Comparison of ENCODE assay signal across 18 mouse cellular contexts in the genomic region with DNA sequence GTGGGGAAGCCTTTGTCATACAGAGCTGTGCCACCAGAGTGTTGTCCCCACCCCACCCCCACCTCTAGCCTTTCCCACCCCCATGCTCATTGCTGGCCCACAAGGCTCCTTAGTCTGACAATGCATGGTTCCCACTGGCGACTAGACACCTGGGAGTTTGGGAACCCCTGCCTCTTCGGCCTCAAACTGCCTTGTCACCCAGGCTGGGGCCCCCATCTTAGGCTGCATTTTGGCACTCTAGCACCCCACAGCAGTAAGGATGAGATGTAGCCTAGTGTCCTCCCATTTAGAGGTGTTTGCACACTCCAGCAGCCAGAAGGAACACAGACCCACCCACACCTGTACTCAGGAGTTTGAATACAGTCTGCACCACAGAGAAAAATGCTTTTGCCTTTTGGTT. TPM values are rescaled to one million over a fixed set of nuclear protein-coding genes. Genes with fewer than 3 reads are reported as not detected.
"Had no signal": no experiment of that assay in that cellular context is flagged by ENCODE, and none has a peak within 500 bp of the region (broad histone marks: within the 10 kb centered on the region; RNA-seq: fewer than 3 reads in every experiment).

No protein-coding gene starts in this region.

- DNase-seq: lung, adult 2 months; lung, postnatal 14 days; lung, postnatal 36 days; right cerebral cortex, postnatal 14 days; thymus, adult 2 months; thymus, postnatal 36 days had no signal

- H3K27me3 ChIP-seq: lung, embryonic 15.5 days; megakaryocyte, embryonic 14.5 days; midbrain, embryonic 13.5 days; midbrain, embryonic 15.5 days; neural tube, embryonic 12.5 days; stomach, embryonic 15.5 days had no signal

- H3K9me3 ChIP-seq: lung, embryonic 15.5 days; megakaryocyte, embryonic 14.5 days; midbrain, embryonic 13.5 days; midbrain, embryonic 15.5 days; neural tube, embryonic 12.5 days; stomach, embryonic 15.5 days had no signal

- H3K9ac ChIP-seq: lung, embryonic 15.5 days; midbrain, embryonic 13.5 days; midbrain, embryonic 15.5 days; neural tube, embryonic 12.5 days; stomach, embryonic 15.5 days had no signal

- H3K27ac ChIP-seq: lung, embryonic 15.5 days; macrophage; midbrain, embryonic 13.5 days; midbrain, embryonic 15.5 days; neural tube, embryonic 12.5 days; stomach, embryonic 15.5 days; stomach, postnatal 0 days had no signal

- ATAC-seq: lung, postnatal 0 days; midbrain, embryonic 13.5 days; midbrain, embryonic 15.5 days had no signal

- H3K4me3 ChIP-seq: lung, embryonic 15.5 days; megakaryocyte, embryonic 14.5 days; midbrain, embryonic 13.5 days; midbrain, embryonic 15.5 days; neural tube, embryonic 12.5 days; stomach, embryonic 15.5 days had no signal

- H3K4me1 ChIP-seq: lung, embryonic 15.5 days; midbrain, embryonic 13.5 days; midbrain, embryonic 15.5 days; neural tube, embryonic 12.5 days; stomach, embryonic 15.5 days had no signal

- H3K4me2 ChIP-seq: lung, embryonic 15.5 days; midbrain, embryonic 11.5 days; midbrain, embryonic 13.5 days; midbrain, embryonic 15.5 days; neural tube, embryonic 12.5 days; stomach, embryonic 15.5 days had no signal

RNA-seq across cellular contexts. Expression of a gene that starts 25.7 kb away (rescaled TPM):
- total RNA-seq: monocyte, adult 5-6 weeks had no signal
- polyA plus RNA-seq: macrophage; midbrain, embryonic 13.5 days; neural tube, embryonic 14.5 days had no signal
